Mouse (Mus musculus) right cerebral cortex, postnatal 10 days (tissue): ENCODE results near the gene Znfx1.
A peak's percentile ranks its signal among the peaks of the same experiment; 100 is the strongest.

Source experiments
- DNase-seq, 2 experiments: peaks; one replicate each; pipeline ENCODE4 v3.0.0; 2021; ENCODE audit warnings: low spot score in 2 of 2

The Znfx1 gene

DNA sequence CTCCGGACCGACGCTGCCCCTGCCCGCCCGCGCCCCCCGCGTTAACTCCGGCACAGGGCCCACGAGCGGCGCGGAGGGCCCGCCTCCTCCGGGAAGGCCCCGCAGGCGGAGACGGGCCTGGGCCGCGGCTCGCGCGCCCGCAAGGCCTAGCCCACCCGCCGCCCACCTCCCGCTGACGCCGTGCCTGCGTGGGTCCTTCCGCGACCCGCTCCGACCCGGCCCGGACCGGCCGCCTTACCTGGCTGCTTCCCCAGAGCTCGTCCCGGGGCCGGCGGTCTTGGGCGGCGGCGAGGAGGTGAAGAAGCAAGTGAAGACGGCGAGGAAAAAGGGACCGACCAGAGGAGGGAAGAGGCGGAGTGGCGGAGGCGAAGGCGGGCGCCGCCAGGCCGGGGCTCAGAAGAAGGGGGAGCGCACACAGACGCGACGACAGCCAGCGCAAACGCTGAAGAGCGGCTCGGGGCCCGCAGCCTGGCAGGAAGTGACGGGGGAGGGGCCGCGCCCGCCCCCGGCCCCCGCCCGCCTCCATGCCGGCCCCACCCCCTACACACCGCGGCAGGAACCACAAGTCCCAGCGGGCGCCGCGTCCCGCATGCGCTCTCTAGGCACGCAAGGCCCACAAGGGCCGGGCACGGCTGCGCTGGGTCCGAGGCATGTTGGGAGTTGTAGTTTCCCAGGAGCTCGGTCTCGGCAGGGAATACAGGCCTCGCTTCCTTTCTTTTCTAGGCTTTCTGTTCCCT is 66.9 kb downstream of the Znfx1 start, which contains the start of gene Stau1:
Gene Stau1 (minus strand): TSS at position 504 of the 737 bp plus-strand sequence.
- peak; percentile 98 for DNase-seq

DNA sequence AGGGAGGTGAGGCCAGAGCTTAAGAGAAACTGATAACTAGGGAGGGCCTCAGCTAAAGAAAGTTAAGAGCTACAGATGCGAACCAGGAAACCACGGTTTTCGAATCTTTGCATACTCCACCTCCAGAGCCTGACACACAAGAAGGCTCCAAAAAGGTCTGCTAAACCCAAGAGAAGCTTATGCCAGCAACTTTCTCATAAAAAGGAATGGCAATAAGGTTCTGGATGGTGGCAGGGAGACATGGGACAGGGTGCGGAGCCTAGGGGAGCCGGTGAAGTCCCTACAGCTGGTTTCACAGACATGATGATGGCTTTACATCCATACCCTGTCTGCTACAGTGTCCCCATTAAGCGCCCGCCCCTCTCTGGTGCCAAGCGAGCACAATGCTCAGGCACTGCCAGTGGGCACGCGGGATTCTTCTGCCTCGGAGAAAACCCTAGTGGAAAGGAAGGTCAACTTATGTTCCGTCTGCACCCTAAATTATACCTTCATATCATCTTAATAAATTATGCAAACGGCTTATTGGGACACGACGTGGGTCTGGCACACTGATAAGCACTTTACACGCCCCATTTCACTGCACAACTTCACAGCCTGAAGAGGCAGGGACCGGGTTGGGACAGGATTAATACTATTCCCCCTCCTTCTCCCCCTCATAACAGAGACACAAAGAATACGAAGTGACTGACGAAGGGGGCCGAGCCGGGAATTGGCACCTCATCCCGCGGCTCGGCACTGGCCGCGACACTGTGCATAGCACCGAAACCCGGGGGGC is 67.6 kb downstream of the Znfx1 start:
- peak in 1 of 2 experiments; percentile 51 for DNase-seq

DNA sequence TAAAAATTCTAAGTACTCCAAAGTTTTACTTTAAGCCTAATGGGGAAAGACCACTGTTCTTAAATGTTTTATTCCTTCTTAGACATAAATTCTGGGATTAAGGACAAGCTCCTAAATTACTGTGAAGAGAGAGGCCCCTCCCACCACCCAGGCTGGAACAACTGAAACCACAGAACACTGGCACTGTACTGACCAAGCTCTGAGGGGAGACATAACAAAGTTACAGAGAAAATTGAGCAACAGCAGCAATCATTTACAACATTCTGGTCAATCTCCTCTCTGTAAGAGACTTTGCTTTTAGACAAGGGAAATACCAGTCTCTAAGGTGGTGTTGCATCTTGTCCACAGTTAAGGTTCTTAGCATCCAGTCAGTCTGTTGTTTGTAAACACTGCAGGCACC is 70.9 kb downstream of the Znfx1 start:
- no peak for DNase-seq

DNA sequence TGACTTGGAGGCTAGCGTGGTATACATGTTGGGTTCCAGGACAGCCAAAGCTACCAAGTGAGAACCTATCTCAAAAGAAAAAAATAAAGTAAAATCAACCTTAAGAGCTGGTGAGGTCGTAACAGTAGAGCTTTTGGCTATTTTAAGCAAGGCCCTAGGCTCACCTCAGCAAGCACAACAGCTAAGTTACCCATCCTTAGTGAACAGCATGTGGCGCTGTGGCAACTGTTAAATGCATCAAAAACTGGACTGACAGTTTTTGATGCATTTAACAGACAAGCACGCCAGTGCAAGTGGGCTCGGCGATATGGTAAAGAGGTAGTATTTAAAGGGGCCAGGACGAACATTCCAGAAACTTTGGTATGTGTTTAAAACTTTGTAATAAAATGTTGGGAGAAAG is 72.0 kb downstream of the Znfx1 start:
- no peak for DNase-seq
